Mouse (Mus musculus) fibroblast of lung, adult 2 months (primary cell): Measurements from ENCODE around the gene Asic2.
"Not testable (repeated sequence)": the region's sequence is repeated elsewhere in the genome, so short reads cannot be mapped to it uniquely, and the experiment has no call there.

Experiments
- DNase-seq: peaks from one replicate; pipeline ENCODE4 v3.0.0-alpha.2; 2011; ENCODE audit warnings: low read depth

The Asic2 gene

GRCm38 (mm10) chr11:81426857-81427256 is 541.4 kb downstream of the Asic2 start:
- DNase-seq, result no peak

GRCm38 (mm10) chr11:81419112-81419511 is 549.1 kb downstream of the Asic2 start:
- no peak for DNase-seq

GRCm38 (mm10) chr11:81418027-81418426 is 550.2 kb downstream of the Asic2 start:
- no peak for DNase-seq

GRCm38 (mm10) chr11:81416319-81416718 is 551.9 kb downstream of the Asic2 start:
- no peak for DNase-seq

- DNase-seq, result no peak
Observed at GRCm38 (mm10) chr11:81414596-81414995, 553.7 kb downstream of the Asic2 start.

GRCm38 (mm10) chr11:81411251-81411650 is 557.0 kb downstream of the Asic2 start:
- DNase-seq, result peak; percentile 50

GRCm38 (mm10) chr11:81405951-81406350 is 562.3 kb downstream of the Asic2 start:
- DNase-seq, result no peak

- no peak for DNase-seq
Observed at GRCm38 (mm10) chr11:81402263-81402662, 566.0 kb downstream of the Asic2 start.

- no peak for DNase-seq
Observed at GRCm38 (mm10) chr11:81392855-81393254, 575.4 kb downstream of the Asic2 start.

- no peak for DNase-seq
Observed at GRCm38 (mm10) chr11:81386185-81386584, 582.1 kb downstream of the Asic2 start.

- no peak for DNase-seq
Observed at GRCm38 (mm10) chr11:81385547-81385946, 582.7 kb downstream of the Asic2 start.

GRCm38 (mm10) chr11:81374841-81375240 is 593.4 kb downstream of the Asic2 start:
- DNase-seq, result peak; percentile 11

- no peak for DNase-seq
Observed at GRCm38 (mm10) chr11:81374003-81374710, 594.1 kb downstream of the Asic2 start.

GRCm38 (mm10) chr11:81371545-81371944 is 596.7 kb downstream of the Asic2 start:
- no peak for DNase-seq

GRCm38 (mm10) chr11:81370426-81370810 is 597.8 kb downstream of the Asic2 start:
- DNase-seq, result no peak

GRCm38 (mm10) chr11:81369497-81370425 is 598.5 kb downstream of the Asic2 start:
- DNase-seq, result no peak

GRCm38 (mm10) chr11:81364442-81364841 is 603.8 kb downstream of the Asic2 start:
- DNase-seq, result no peak

- DNase-seq, result no peak
Observed at GRCm38 (mm10) chr11:81362461-81362860, 605.8 kb downstream of the Asic2 start.

- DNase-seq, result no peak
Observed at GRCm38 (mm10) chr11:81361040-81361439, 607.2 kb downstream of the Asic2 start.

- not testable (repeated sequence) for DNase-seq
Observed at GRCm38 (mm10) chr11:81350498-81350897, 617.8 kb downstream of the Asic2 start.

GRCm38 (mm10) chr11:81331977-81332376 is 636.3 kb downstream of the Asic2 start:
- DNase-seq, result no peak

- no peak for DNase-seq
Observed at GRCm38 (mm10) chr11:81330982-81331381, 637.3 kb downstream of the Asic2 start.

GRCm38 (mm10) chr11:81328088-81328487 is 640.2 kb downstream of the Asic2 start:
- DNase-seq, result no peak
